Comparison of ENCODE assay signal across 13 mouse cellular contexts in genomic region chr17:28626937-28627336, GRCm38 (mm10). TPM values are rescaled to one million over a fixed set of nuclear protein-coding genes. Genes with fewer than 3 reads are reported as not detected.
"Had no signal": no experiment of that assay in that cellular context is flagged by ENCODE, and none has a peak within 500 bp of the region (broad histone marks: within the 10 kb centered on the region; RNA-seq: fewer than 3 reads in every experiment).

No protein-coding gene starts in this region.

- DNase-seq: kidney, adult 2 months; kidney, postnatal 36 days; layer of hippocampus, adult 9-11 months; liver; liver, embryonic 13.5 days; liver, postnatal 0 days; thymus, postnatal 36 days had no signal

- H3K27ac ChIP-seq: kidney, postnatal 0 days; limb, embryonic 12.5 days; liver, embryonic 13.5 days; lung, embryonic 15.5 days; midbrain, embryonic 13.5 days; stomach, embryonic 15.5 days had no signal

- H3K4me3 ChIP-seq: limb, embryonic 12.5 days; liver, embryonic 13.5 days; lung, embryonic 15.5 days; midbrain, embryonic 13.5 days; stomach, embryonic 15.5 days had no signal

RNA-seq across cellular contexts. Expression of gene Lhfpl5, which starts 51.5 kb away (rescaled TPM):
- total RNA-seq: megakaryocyte progenitor cell, adult 5-6 weeks had no signal
